Comparison of ENCODE assay signal across 10 mouse cellular contexts in genomic region chr3:104669856-104670182, GRCm38 (mm10). TPM values are rescaled to one million over a fixed set of nuclear protein-coding genes. Genes with fewer than 3 reads are reported as not detected.
DNase-seq lines count a peak whose midpoint lies in the region; ATAC-seq and TF ChIP-seq lines count a peak whose summit lies in the region.
"Had no signal": no experiment of that assay in that cellular context is flagged by ENCODE, and none has a peak within 500 bp of the region (broad histone marks: within the 10 kb centered on the region; RNA-seq: fewer than 3 reads in every experiment).

No protein-coding gene starts in this region.

- TF ChIP-seq POLR2A in spleen, adult 2 months (IDR thresholded peaks at IDR 0.05; ENCODE audit: low read depth, low read length), result no peak

- H3K9ac ChIP-seq in intestine, embryonic 15.5 days, result no peak overlapping the region
- no peak overlapping the region for H3K9ac ChIP-seq in intestine, embryonic 16.5 days (ENCODE audit: low read depth, low read length)
- H3K9ac ChIP-seq in limb, embryonic 12.5 days (replicated peaks), result no peak overlapping the region
- no peak overlapping the region for H3K9ac ChIP-seq in stomach, postnatal 0 days (ENCODE audit: low read length)

- H3K36me3 ChIP-seq in intestine, embryonic 15.5 days, result no peaks in the 10 kb centered on the region
- H3K36me3 ChIP-seq in intestine, embryonic 16.5 days (ENCODE audit: control insufficient read depth, insufficient read depth, low read length), result no peaks in the 10 kb centered on the region
- H3K36me3 ChIP-seq in spleen, adult 2 months (ENCODE audit: control insufficient read depth, insufficient read depth, low read length), result no peaks in the 10 kb centered on the region
- H3K36me3 ChIP-seq in limb, embryonic 12.5 days, result no peaks in the 10 kb centered on the region
- no peaks in the 10 kb centered on the region for H3K36me3 ChIP-seq in stomach, postnatal 0 days (ENCODE audit: control insufficient read depth, insufficient read depth, low read length)

- no peak overlapping the region for H3K4me3 ChIP-seq in intestine, embryonic 15.5 days (replicated peaks)
- H3K4me3 ChIP-seq in intestine, embryonic 16.5 days (ENCODE audit: low read length), result no peak overlapping the region
- no peak overlapping the region for H3K4me3 ChIP-seq in spleen, adult 2 months (ENCODE audit: extremely low read depth, insufficient read depth, insufficient read length)
- H3K4me3 ChIP-seq in limb, embryonic 12.5 days (replicated peaks), result no peak overlapping the region
- H3K4me3 ChIP-seq in stomach, postnatal 0 days (ENCODE audit: low read depth, low read length), result no peak overlapping the region

- H3K4me1 ChIP-seq in intestine, embryonic 15.5 days (replicated peaks), result peaks cover 31% of the 10 kb centered on the region
- peaks cover 29% of the 10 kb centered on the region for H3K4me1 ChIP-seq in intestine, embryonic 16.5 days (ENCODE audit: control insufficient read depth, insufficient read depth, low read length)
- peaks cover 8% of the 10 kb centered on the region; the same call in 1 of the 2 replicates for H3K4me1 ChIP-seq in spleen, adult 2 months (ENCODE audit: control insufficient read depth, insufficient read depth, insufficient read length)
- H3K4me1 ChIP-seq in limb, embryonic 12.5 days (replicated peaks), result peaks cover 30% of the 10 kb centered on the region
- H3K4me1 ChIP-seq in stomach, postnatal 0 days (replicated peaks; ENCODE audit: control insufficient read depth, insufficient read depth), result peaks cover 11% of the 10 kb centered on the region

- 0 out of 2 replicates have a peak overlapping the region, but pooled peaks have one; percentile 17 for H3K27ac ChIP-seq in intestine, embryonic 15.5 days
- no peak overlapping the region for H3K27ac ChIP-seq in intestine, embryonic 16.5 days (ENCODE audit: low read length)
- H3K27ac ChIP-seq in spleen, adult 2 months (ENCODE audit: insufficient read depth, low read length), result peak overlapping the region; percentile 36; the same call in 1 of the 2 replicates
- H3K27ac ChIP-seq in limb, embryonic 12.5 days, result 0 out of 2 replicates have a peak overlapping the region, but pooled peaks have one; percentile 29
- peak overlapping the region; percentile 69 for H3K27ac ChIP-seq in stomach, postnatal 0 days (replicated peaks)

- no peaks in the 10 kb centered on the region for H3K9me3 ChIP-seq in intestine, embryonic 15.5 days
- H3K9me3 ChIP-seq in intestine, embryonic 16.5 days (ENCODE audit: control insufficient read depth, low read length), result no peaks in the 10 kb centered on the region
- no peaks in the 10 kb centered on the region for H3K9me3 ChIP-seq in limb, embryonic 12.5 days
- no peaks in the 10 kb centered on the region for H3K9me3 ChIP-seq in stomach, postnatal 0 days (ENCODE audit: control insufficient read depth, low read length)

- no peak for DNase-seq in spleen, adult 2 months (ENCODE audit: low read depth in 1 of 2, low spot score in 2 of 2)
- no peak for DNase-seq in spleen, postnatal 10 days (ENCODE audit: low spot score in 2 of 2)
- no peak for DNase-seq in stomach, postnatal 0 days (ENCODE audit: low spot score)
- no peak for DNase-seq in thymus, postnatal 4 days
- DNase-seq in embryo, embryonic 10.5 days (ENCODE audit: low spot score), result no peak
- DNase-seq: heart, postnatal 4 days; lung, adult 18-20 months had no signal

- no peak for TF ChIP-seq EP300 in stomach, postnatal 0 days (optimal IDR thresholded peaks at IDR 0.05)

- H3K27me3 ChIP-seq in intestine, embryonic 15.5 days (replicated peaks), result no peaks in the 10 kb centered on the region
- no peaks in the 10 kb centered on the region for H3K27me3 ChIP-seq in intestine, embryonic 16.5 days (replicated peaks; ENCODE audit: control insufficient read depth, insufficient read depth, low read length)
- H3K27me3 ChIP-seq in spleen, adult 2 months (ENCODE audit: control insufficient read depth, insufficient read depth, low read length), result no peaks in the 10 kb centered on the region
- H3K27me3 ChIP-seq in limb, embryonic 12.5 days, result no peaks in the 10 kb centered on the region
- no peaks in the 10 kb centered on the region for H3K27me3 ChIP-seq in stomach, postnatal 0 days (ENCODE audit: control insufficient read depth, insufficient read depth, low read length)

- ATAC-seq in intestine, embryonic 15.5 days, result no peak
- ATAC-seq in intestine, embryonic 16.5 days, result no peak
- ATAC-seq in limb, embryonic 12.5 days (ENCODE audit: insufficient number of reproducible peaks, insufficient read depth, low FRiP score, low TSS enrichment, low read depth), result no peak
- ATAC-seq in stomach, postnatal 0 days (ENCODE audit: low FRiP score, low TSS enrichment), result no peak

- WGBS in intestine, embryonic 15.5 days, result 55% methylated on average over 1 of the region's 1 CpGs
- WGBS in intestine, embryonic 16.5 days, result 63% methylated on average over 1 of the region's 1 CpGs
- WGBS in spleen, adult 2 months, result 85% methylated on average over 1 of the region's 1 CpGs
- WGBS in limb, embryonic 12.5 days, result 74% methylated on average over 1 of the region's 1 CpGs
- 48% methylated on average over 1 of the region's 1 CpGs for WGBS in stomach, postnatal 0 days

- H3K4me2 ChIP-seq in intestine, embryonic 15.5 days (replicated peaks), result no peak overlapping the region
- no peak overlapping the region for H3K4me2 ChIP-seq in intestine, embryonic 16.5 days (ENCODE audit: low read depth, low read length)
- H3K4me2 ChIP-seq in limb, embryonic 12.5 days, result no peak overlapping the region
- no peak overlapping the region for H3K4me2 ChIP-seq in stomach, postnatal 0 days (replicated peaks; ENCODE audit: low read depth)

- no peak for TF ChIP-seq CTCF in spleen, adult 2 months (IDR thresholded peaks at IDR 0.05; ENCODE audit: extremely low read depth, insufficient read depth, insufficient read length, insufficient replicate concordance)
- TF ChIP-seq CTCF in stomach, postnatal 0 days (IDR thresholded peaks at IDR 0.05; ENCODE audit: low read depth), result no peak

RNA-seq across cellular contexts. Expression of gene Slc16a1, which starts 31.4 kb away (rescaled TPM):
- 45.7 and 50.0 TPM in 2 replicates for polyA plus RNA-seq in intestine, embryonic 15.5 days (2015; fragmentation: Nextera tagmentation; extraction: Ambion mirVana)
- polyA plus RNA-seq in intestine, embryonic 16.5 days (2015; fragmentation: Nextera tagmentation; extraction: Ambion mirVana), result 48.3 and 48.8 TPM in 2 replicates
- 27.1 and 30.2 TPM in 2 replicates for polyA plus RNA-seq in spleen, adult 2 months (2012; rRNA removed)
- 44.6 and 45.3 TPM in 2 replicates for polyA plus RNA-seq in limb, embryonic 12.5 days (2016; fragmentation: Nextera tagmentation; extraction: Ambion mirVana)
- polyA plus RNA-seq in stomach, postnatal 0 days (2015; fragmentation: Nextera tagmentation; extraction: Ambion mirVana), result 32.0 and 32.1 TPM in 2 replicates
